Mouse (Mus musculus) erythroblast, embryonic 14.5 days (primary cell): ENCODE results near the gene Gad1. TPM values are rescaled to one million over a fixed set of nuclear protein-coding genes. Genes with fewer than 3 reads are reported as not detected.

Experiments used
- H3K27me3 ChIP-seq: 2 replicates; pipeline ENCODE4 v1.6.1; 2012; ENCODE audit warnings: inconsistent platforms; ENCODE audit not compliant: control insufficient read depth
- H3K36me3 ChIP-seq: 2 replicates; pipeline ENCODE4 v1.6.1; 2012; ENCODE audit warnings: mild to moderate bottlenecking, inconsistent platforms; ENCODE audit not compliant: control insufficient read depth
- H3K4me1 ChIP-seq: 2 replicates; pipeline ENCODE4 v1.6.1; 2012; ENCODE audit warnings: inconsistent platforms; ENCODE audit not compliant: control insufficient read depth
- H3K4me3 ChIP-seq: replicated peaks from 2 replicates; pipeline ENCODE3; 2012; ENCODE audit warnings: moderate library complexity, mild to moderate bottlenecking, inconsistent platforms
- H3K9me3 ChIP-seq: 2 replicates; pipeline ENCODE4 v1.6.1; 2012; ENCODE audit warnings: low read length, inconsistent platforms, mixed read lengths; ENCODE audit not compliant: control insufficient read depth
- GATA1 ChIP-seq: IDR thresholded peaks from 2 replicates; pipeline ENCODE4 v1.6.1; 2012; ENCODE audit warnings: low read length, inconsistent platforms, mixed read lengths
- TAL1 ChIP-seq: IDR thresholded peaks from 3 replicates; pipeline ENCODE4 v1.6.1; 2012; ENCODE audit warnings: low read length, inconsistent platforms, mixed read lengths
- polyA plus RNA-seq: library from polyadenylated mRNA; stranded (reverse); fragments of >175 nt; gene quantifications from 2 replicates; pipeline ENCODE4 v1.2.3, GENCODE M21; 2012

Gad1 gene
- polyA plus RNA-seq, 1 experiment: not detected

- no peaks in the 10 kb centered on the region for H3K4me1 ChIP-seq
- TF ChIP-seq TAL1: no peak
- TF ChIP-seq GATA1: no peak
- H3K9me3 ChIP-seq: no peaks in the 10 kb centered on the region
- no peaks in the 10 kb centered on the region for H3K36me3 ChIP-seq
- H3K27me3 ChIP-seq: no peaks in the 10 kb centered on the region
- H3K4me3 ChIP-seq: no peak overlapping the region
Observed at GRCm38 (mm10) chr2:70552067-70552598, 739 bp upstream of the Gad1 start.

GRCm38 (mm10) chr2:70553826-70554225 lies 954 bp downstream of the Gad1 start:
- Histone ChIP-seq H3K4me3 (no peak overlapping the region), H3K36me3 (no peaks in the 10 kb centered on the region), H3K27me3 (no peaks in the 10 kb centered on the region; the same call in 1 of the 2 replicates), H3K9me3 (no peaks in the 10 kb centered on the region), H3K4me1 (no peaks in the 10 kb centered on the region)
- no peak for TF ChIP-seq GATA1
- no peak for TF ChIP-seq TAL1

GRCm38 (mm10) chr2:70558112-70558842 lies 5.4 kb downstream of the Gad1 start:
- Histone ChIP-seq H3K36me3 (no peaks in the 10 kb centered on the region), H3K27me3 (peaks cover 44% of the 10 kb centered on the region), H3K4me3 (no peak overlapping the region), H3K9me3 (no peaks in the 10 kb centered on the region; the same call in 1 of the 2 replicates), H3K4me1 (no peaks in the 10 kb centered on the region)
- TF ChIP-seq TAL1 (no peak), GATA1 (no peak)

GRCm38 (mm10) chr2:70558843-70559451 lies 6.1 kb downstream of the Gad1 start:
- H3K27me3 ChIP-seq: peaks cover 51% of the 10 kb centered on the region
- no peaks in the 10 kb centered on the region; the same call in 1 of the 2 replicates for H3K9me3 ChIP-seq
- H3K4me1 ChIP-seq: no peaks in the 10 kb centered on the region
- H3K4me3 ChIP-seq: no peak overlapping the region
- TF ChIP-seq GATA1 (no peak), TAL1 (no peak)
- H3K36me3 ChIP-seq: no peaks in the 10 kb centered on the region

- H3K27me3 ChIP-seq: peaks cover 57% of the 10 kb centered on the region
- H3K9me3 ChIP-seq: no peaks in the 10 kb centered on the region; the same call in 1 of the 2 replicates
- no peak for TF ChIP-seq GATA1
- no peak for TF ChIP-seq TAL1
- H3K4me3 ChIP-seq: no peak overlapping the region
- H3K4me1 ChIP-seq: no peaks in the 10 kb centered on the region
- H3K36me3 ChIP-seq: no peaks in the 10 kb centered on the region
Observed at GRCm38 (mm10) chr2:70559520-70559919, 6.6 kb downstream of the Gad1 start.

- Histone ChIP-seq H3K9me3 (no peaks in the 10 kb centered on the region; the same call in 1 of the 2 replicates), H3K4me1 (no peaks in the 10 kb centered on the region), H3K27me3 (peaks cover 74% of the 10 kb centered on the region), H3K36me3 (no peaks in the 10 kb centered on the region), H3K4me3 (no peak overlapping the region)
- TF ChIP-seq GATA1 (no peak), TAL1 (no peak)
Observed at GRCm38 (mm10) chr2:70561077-70561795, 8.4 kb downstream of the Gad1 start.

- Histone ChIP-seq H3K4me1 (no peaks in the 10 kb centered on the region), H3K4me3 (no peak overlapping the region), H3K36me3 (no peaks in the 10 kb centered on the region), H3K9me3 (no peaks in the 10 kb centered on the region; the same call in 1 of the 2 replicates), H3K27me3 (peaks cover 82% of the 10 kb centered on the region)
- TF ChIP-seq GATA1 (no peak), TAL1 (no peak)
Observed at GRCm38 (mm10) chr2:70562011-70562491, 9.2 kb downstream of the Gad1 start.

- Histone ChIP-seq H3K36me3 (no peaks in the 10 kb centered on the region), H3K9me3 (no peaks in the 10 kb centered on the region; the same call in 1 of the 2 replicates), H3K4me1 (no peaks in the 10 kb centered on the region), H3K4me3 (no peak overlapping the region), H3K27me3 (peaks cover 87% of the 10 kb centered on the region)
- TF ChIP-seq GATA1: no peak
- no peak for TF ChIP-seq TAL1
Observed at GRCm38 (mm10) chr2:70562611-70562980, 9.7 kb downstream of the Gad1 start.
